Mouse (Mus musculus): ENCODE data around the gene Napb.

DNA sequence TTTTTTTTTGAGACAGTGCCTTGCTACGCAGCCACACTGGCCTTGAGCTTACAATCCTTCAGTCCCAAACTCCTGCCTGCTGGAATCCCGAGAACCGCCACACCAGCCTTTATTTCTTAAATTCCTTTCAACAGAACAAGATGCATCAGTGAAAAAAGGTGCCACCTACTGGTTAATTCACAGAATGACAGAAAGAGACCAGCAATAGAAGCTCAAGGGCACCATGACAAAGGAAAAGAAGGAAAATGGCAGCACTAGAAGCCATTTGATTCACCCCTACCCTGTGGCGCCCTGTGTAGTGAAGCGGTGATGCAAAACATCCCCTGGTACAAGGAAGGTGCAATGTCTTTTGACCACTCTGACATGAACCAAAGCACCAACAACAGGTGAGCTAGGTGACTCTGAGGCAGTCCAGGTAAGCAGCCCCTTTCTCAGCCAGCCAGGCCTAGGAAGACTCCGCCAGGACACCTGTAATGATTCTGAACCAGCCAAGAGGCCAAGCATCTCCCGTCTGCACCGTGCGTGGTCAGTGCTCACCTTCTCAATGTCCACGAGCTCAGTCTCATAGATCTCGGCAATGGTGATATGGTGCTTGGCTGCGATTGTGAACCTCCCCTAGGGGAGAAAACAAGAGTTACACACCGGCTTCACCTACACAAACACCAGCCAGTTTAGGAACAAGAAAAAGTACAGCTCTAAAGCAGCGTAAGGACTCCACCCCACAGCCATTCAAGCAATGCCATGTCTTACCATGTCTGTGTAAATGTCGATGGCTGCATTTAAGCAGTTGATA, 25.7 kb downstream of the Napb start:
- TF ChIP-seq GATA1 (IDR thresholded peaks at IDR 0.05; ENCODE audit: borderline replicate concordance, low read length): no peak
- TF ChIP-seq FLI1 (IDR thresholded peaks at IDR 0.05; ENCODE audit: low read length): no peak

All from megakaryocyte, embryonic 14.5 days (primary cell).